Mouse (Mus musculus) forebrain, postnatal 0 days (tissue): ENCODE measurements at regions not wholly inside any gene's neighbourhood (a gene's known extent, or its start where the extent isn't known, plus 50 kb on each side); places are given as distances from the start of the nearest gene placed in this dataset.

Source experiments
- ATAC-seq: fragments of 200-750 bp; cut with Nextera tagmentation; 2 replicates; pipeline ENCODE4 v1.8.0; 2017; ENCODE audit warnings: mild to moderate bottlenecking, moderate library complexity
- DNase-seq: peaks from one replicate; pipeline ENCODE4 v3.0.0-alpha.2; 2015
- H3K27ac ChIP-seq: fragments of 300-500 bp; sonication (generic); 2 replicates; pipeline ENCODE4 v1.5.1; 2014; ENCODE audit warnings: low read depth, mild to moderate bottlenecking, antibody characterized with exemption, low read length, moderate library complexity, mixed read lengths
- H3K27me3 ChIP-seq: fragments of 300-500 bp; sonication (generic); 2 replicates; pipeline ENCODE4 v1.6.1; 2014; ENCODE audit warnings: mild to moderate bottlenecking, low read length, mixed read lengths; ENCODE audit not compliant: insufficient read depth
- H3K36me3 ChIP-seq: fragments of 300-500 bp; sonication (generic); 2 replicates; pipeline ENCODE4 v1.6.1; 2014; ENCODE audit warnings: mild to moderate bottlenecking, moderate library complexity; ENCODE audit not compliant: insufficient read depth
- H3K4me1 ChIP-seq: fragments of 300-500 bp; sonication (generic); 2 replicates; pipeline ENCODE4 v1.6.1; 2014; ENCODE audit warnings: antibody characterized with exemption; ENCODE audit not compliant: insufficient read depth
- H3K4me2 ChIP-seq: fragments of 300-500 bp; sonication (generic); 2 replicates; pipeline ENCODE4 v1.6.1; 2014; ENCODE audit warnings: low read depth, mild to moderate bottlenecking, moderate library complexity
- H3K4me3 ChIP-seq: fragments of 300-500 bp; sonication (generic); 2 replicates; pipeline ENCODE4 v1.5.1; 2014; ENCODE audit warnings: low read depth, low read length, mixed read lengths
- H3K9ac ChIP-seq: fragments of 300-500 bp; sonication (generic); 2 replicates; pipeline ENCODE4 v1.6.1; 2014; ENCODE audit warnings: mild to moderate bottlenecking
- H3K9me3 ChIP-seq: fragments of 300-500 bp; sonication (generic); 2 replicates; pipeline ENCODE4 v1.6.1; 2016; ENCODE audit warnings: low read length
- CTCF ChIP-seq: sonication (generic); IDR thresholded peaks from 2 replicates; pipeline ENCODE4 v1.5.1; 2016; ENCODE audit warnings: antibody characterized with exemption, control low read depth, low read depth
- WGBS: fragments of 180-500 bp; shearing (Covaris S2); extraction: QIAGEN DNeasy Blood & Tissue Kit; methylation state at CpG from one replicate; pipeline ENCODE4 v1.1.7; 2014; 5-methylcytosine and 5-hydroxymethylcytosine counted together

- ATAC-seq = no peak
- no peak overlapping the region for H3K4me2 ChIP-seq
- no peaks in the 10 kb centered on the region for H3K9me3 ChIP-seq
- no peaks in the 10 kb centered on the region for H3K36me3 ChIP-seq
- no peak for DNase-seq
- H3K9ac ChIP-seq = no peak overlapping the region
- no peaks in the 10 kb centered on the region for H3K4me1 ChIP-seq
- no peaks in the 10 kb centered on the region for H3K27me3 ChIP-seq
- no peak overlapping the region for H3K4me3 ChIP-seq
- TF ChIP-seq CTCF = no peak
- no peak overlapping the region for H3K27ac ChIP-seq
- WGBS = 89% methylated on average over 1 of the region's 1 CpGs
Observed at GRCm38 (mm10) chr10:38909152-38909732, 56.1 kb upstream of the Lama4 start.

GRCm38 (mm10) chr10:38909843-38910242, 55.5 kb upstream of the Lama4 start:
- no peak overlapping the region for H3K27ac ChIP-seq
- no peak overlapping the region for H3K4me2 ChIP-seq
- H3K4me1 ChIP-seq = no peaks in the 10 kb centered on the region
- ATAC-seq = no peak
- WGBS = 78% methylated on average over 2 of the region's 2 CpGs
- H3K9me3 ChIP-seq = no peaks in the 10 kb centered on the region
- H3K27me3 ChIP-seq = no peaks in the 10 kb centered on the region
- DNase-seq = no peak
- H3K9ac ChIP-seq = no peak overlapping the region
- no peak for TF ChIP-seq CTCF
- no peak overlapping the region for H3K4me3 ChIP-seq
- H3K36me3 ChIP-seq = no peaks in the 10 kb centered on the region

- DNase-seq = no peak
Observed at GRCm38 (mm10) chr10:38913013-38913412, 52.3 kb upstream of the Lama4 start.

More at GRCm38 (mm10) chr10:38913013-38913412, 52.3 kb upstream of the Lama4 start:
- Histone ChIP-seq H3K4me3 (no peak overlapping the region), H3K27me3 (no peaks in the 10 kb centered on the region), H3K9me3 (no peaks in the 10 kb centered on the region), H3K36me3 (no peaks in the 10 kb centered on the region), H3K4me1 (no peaks in the 10 kb centered on the region), H3K27ac (no peak overlapping the region), H3K4me2 (no peak overlapping the region), H3K9ac (no peak overlapping the region)
- TF ChIP-seq CTCF = no peak
- 89% methylated on average over 2 of the region's 2 CpGs for WGBS
- ATAC-seq = no peak
